Mouse (Mus musculus): ENCODE data around the gene Wipf1. TPM values are rescaled to one million over a fixed set of nuclear protein-coding genes. Genes with fewer than 3 reads are reported as not detected.

Wipf1 gene
- polyA plus RNA-seq, 1 experiment from 2014 or later, result 10.1 TPM

DNA sequence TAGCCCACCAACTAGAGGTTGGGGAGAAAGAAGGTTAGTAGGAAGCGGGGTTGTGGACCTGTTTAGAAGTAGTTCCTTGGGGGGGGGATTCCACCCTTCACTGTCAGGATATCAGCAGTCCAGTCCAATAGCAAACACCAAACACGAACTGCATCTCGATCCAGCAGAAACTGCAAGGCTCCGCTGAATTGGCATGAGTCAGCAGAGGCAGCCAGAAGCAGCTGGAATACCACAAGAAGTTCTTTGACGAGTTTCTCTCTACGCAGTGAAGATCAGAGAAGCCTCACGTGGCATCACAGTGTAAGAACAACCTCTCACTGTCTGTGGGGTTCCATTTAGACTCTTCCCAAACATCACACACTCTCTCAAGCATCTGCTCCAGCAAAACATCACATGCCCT is 124.6 kb downstream of the Wipf1 start:
- Histone ChIP-seq H3K27me3 (replicated peaks) (no peaks in the 10 kb centered on the region), H3K27ac (no peak overlapping the region), H3K36me3 (no peaks in the 10 kb centered on the region), H3K4me1 (replicated peaks) (no peaks in the 10 kb centered on the region), H3K4me2 (replicated peaks) (no peak overlapping the region), H3K9me3 (no peaks in the 10 kb centered on the region), H3K4me3 (replicated peaks) (no peak overlapping the region), H3K9ac (no peak overlapping the region)
- ATAC-seq, result no peak
- 86% methylated on average over 7 of the region's 7 CpGs for WGBS

DNA sequence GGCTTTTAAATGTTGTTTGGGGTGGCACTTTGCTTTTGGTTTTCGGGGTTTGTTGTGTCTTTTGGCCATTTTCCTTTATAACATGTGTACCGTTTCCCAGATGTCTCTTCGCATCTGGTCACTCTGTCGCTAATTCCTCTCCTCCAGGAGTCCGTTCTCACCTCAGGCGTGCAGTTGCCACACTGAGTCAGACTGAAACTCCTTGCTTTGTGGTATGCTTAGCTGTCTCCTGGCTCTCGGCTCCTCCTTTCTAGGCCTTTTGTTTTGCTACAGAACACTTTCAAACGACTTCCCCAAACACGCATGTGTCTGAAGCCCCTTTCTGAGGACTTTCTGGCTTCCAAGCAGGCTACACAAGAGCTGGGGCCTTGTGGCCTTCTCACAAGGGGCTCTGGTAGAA is 125.1 kb downstream of the Wipf1 start:
- ATAC-seq, result no peak
- Histone ChIP-seq H3K36me3 (no peaks in the 10 kb centered on the region), H3K27me3 (replicated peaks) (no peaks in the 10 kb centered on the region), H3K4me2 (replicated peaks) (no peak overlapping the region), H3K9ac (no peak overlapping the region), H3K9me3 (no peaks in the 10 kb centered on the region), H3K4me1 (replicated peaks) (no peaks in the 10 kb centered on the region), H3K4me3 (replicated peaks) (no peak overlapping the region), H3K27ac (no peak overlapping the region)
- WGBS, result 85% methylated on average over 9 of the region's 9 CpGs

DNA sequence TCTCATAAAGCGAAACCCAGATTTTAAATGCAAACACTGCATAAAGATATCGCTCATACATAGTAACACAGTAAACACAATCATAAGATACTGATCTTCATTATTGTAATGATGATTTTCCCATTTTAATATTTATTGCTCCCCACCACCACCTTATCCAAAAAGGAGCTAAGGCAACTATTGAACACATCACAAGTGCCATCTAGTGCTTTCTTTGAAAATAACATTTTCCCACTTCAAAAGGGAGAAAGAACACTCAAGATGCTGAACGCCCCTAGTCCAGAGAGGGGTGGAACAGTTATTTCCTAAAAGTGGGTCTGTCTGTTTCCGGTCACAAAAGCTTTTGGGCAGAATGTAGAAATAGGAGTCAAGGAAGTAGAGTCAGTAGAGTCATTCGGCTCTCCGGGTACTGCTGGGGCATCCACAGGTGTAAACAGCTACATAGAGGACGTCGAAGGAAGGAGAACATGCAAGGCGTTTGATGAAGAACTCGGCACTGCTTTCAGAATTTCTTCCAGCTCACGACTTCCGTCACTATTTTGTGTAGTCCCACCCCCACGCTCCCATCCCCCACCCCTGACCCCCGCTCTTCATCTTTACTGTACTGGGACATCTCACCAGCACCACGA is 126.0 kb downstream of the Wipf1 start:
- no peaks in the 10 kb centered on the region for H3K9me3 ChIP-seq
- no peak for ATAC-seq
- no peak overlapping the region for H3K4me3 ChIP-seq (replicated peaks)
- H3K4me2 ChIP-seq (replicated peaks), result no peak overlapping the region
- H3K4me1 ChIP-seq (replicated peaks), result no peaks in the 10 kb centered on the region
- H3K27ac ChIP-seq, result no peak overlapping the region
- H3K9ac ChIP-seq, result no peak overlapping the region
- H3K27me3 ChIP-seq (replicated peaks), result no peaks in the 10 kb centered on the region
- WGBS, result 76% methylated on average over 15 of the region's 15 CpGs
- no peaks in the 10 kb centered on the region for H3K36me3 ChIP-seq

DNA sequence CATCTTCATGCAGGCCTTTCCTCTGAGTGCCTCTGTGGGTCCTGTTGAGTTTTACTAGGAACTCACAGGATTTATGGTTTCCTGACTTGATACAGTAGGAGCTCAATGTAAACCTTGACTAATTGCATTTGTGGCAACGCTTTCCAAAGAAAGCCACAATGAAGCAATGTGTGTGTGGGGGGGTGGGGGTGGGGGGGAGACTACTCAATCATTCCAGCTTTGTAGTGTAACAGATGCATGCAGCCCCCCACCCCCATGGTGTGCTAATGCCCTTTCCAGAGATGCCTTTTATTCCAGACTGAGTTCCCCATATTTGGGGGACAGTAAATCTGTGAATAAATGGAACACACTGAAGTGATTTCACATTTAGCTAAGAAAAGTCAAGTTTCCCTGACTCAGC is 127.8 kb downstream of the Wipf1 start:
- H3K9me3 ChIP-seq, result no peaks in the 10 kb centered on the region
- H3K9ac ChIP-seq, result no peak overlapping the region
- H3K36me3 ChIP-seq, result no peaks in the 10 kb centered on the region
- 18% methylated on average over 1 of the region's 1 CpGs for WGBS
- no peak overlapping the region for H3K27ac ChIP-seq
- H3K4me3 ChIP-seq (replicated peaks), result no peak overlapping the region
- H3K27me3 ChIP-seq (replicated peaks), result no peaks in the 10 kb centered on the region
- no peak overlapping the region for H3K4me2 ChIP-seq (replicated peaks)
- ATAC-seq, result no peak
- no peaks in the 10 kb centered on the region for H3K4me1 ChIP-seq (replicated peaks)

DNA sequence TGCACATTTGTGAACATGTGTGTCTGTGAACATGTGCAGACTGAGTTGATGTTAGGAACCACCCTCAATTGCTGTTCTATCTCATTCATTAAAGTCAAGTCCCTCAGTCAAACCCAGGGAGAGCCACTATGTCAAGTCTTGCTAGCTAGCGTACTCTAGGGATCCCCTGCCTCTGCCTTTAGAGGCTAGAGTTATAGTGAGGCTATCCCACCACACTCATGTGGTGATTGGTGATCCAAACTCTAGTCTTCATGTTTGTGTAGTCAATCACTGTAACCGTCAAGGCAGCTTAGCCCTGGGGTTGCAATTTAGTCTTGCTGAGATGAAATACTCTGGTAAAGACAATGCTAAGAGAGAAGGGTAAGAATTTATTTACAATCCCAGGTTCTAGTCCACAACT is 132.1 kb downstream of the Wipf1 start:
- H3K4me2 ChIP-seq (replicated peaks), result no peak overlapping the region
- no peaks in the 10 kb centered on the region for H3K9me3 ChIP-seq
- H3K36me3 ChIP-seq, result no peaks in the 10 kb centered on the region
- ATAC-seq, result no peak
- H3K27me3 ChIP-seq (replicated peaks), result no peaks in the 10 kb centered on the region
- WGBS, result 94% methylated on average over 2 of the region's 2 CpGs
- H3K9ac ChIP-seq, result no peak overlapping the region
- H3K4me3 ChIP-seq (replicated peaks), result no peak overlapping the region
- H3K4me1 ChIP-seq (replicated peaks), result no peaks in the 10 kb centered on the region
- H3K27ac ChIP-seq, result no peak overlapping the region

DNA sequence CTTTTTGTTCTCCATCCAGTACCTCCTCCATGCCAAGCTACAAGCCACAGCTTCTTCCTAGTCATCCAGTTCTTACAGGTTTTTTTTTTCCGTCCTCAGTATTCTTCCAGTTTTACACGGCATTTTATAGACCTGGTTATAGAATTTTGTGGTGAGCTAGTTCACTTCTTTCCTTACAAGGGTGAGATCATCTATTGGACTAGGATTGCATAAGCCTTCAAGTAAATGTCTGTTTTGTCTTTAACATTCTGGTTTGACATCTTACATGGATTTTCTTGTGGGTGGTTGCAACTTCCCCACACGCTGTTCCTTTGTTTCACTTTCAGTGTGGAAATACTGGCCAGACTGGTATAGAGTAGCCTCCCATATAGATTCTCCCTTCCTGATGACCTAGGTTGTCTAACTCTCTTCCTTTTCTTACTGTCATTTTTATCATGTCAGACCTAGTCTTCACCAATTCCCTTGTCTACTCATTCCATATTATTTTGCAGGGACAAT is 132.7 kb downstream of the Wipf1 start:
- no peak overlapping the region for H3K4me2 ChIP-seq (replicated peaks)
- no peaks in the 10 kb centered on the region for H3K9me3 ChIP-seq
- H3K27ac ChIP-seq, result no peak overlapping the region
- no peak overlapping the region for H3K9ac ChIP-seq
- no peak for ATAC-seq
- 84% methylated on average over 3 of the region's 3 CpGs for WGBS
- H3K27me3 ChIP-seq (replicated peaks), result no peaks in the 10 kb centered on the region
- H3K36me3 ChIP-seq, result no peaks in the 10 kb centered on the region
- H3K4me1 ChIP-seq (replicated peaks), result no peaks in the 10 kb centered on the region
- H3K4me3 ChIP-seq (replicated peaks), result no peak overlapping the region

DNA sequence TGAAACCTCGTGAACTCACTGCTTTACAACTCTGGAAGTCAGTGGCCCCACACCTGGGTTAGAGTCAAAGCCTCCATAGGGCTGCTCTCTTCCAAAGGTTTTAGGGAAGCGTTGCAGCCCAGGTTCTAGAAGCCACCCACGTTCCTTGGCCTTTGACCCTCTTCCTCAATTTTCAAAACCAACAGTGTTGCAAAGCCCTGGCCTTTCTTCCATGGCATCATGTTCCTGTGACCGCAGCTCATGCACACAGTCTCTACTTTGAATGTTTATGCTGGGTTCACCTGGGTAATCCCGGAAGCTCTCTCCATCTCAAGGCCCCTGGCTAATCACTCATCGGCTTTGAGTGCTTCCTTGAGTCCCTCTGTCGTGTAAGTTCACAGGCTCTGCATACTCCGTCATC is 134.0 kb downstream of the Wipf1 start:
- Histone ChIP-seq H3K4me1 (replicated peaks) (no peaks in the 10 kb centered on the region), H3K27ac (no peak overlapping the region), H3K27me3 (replicated peaks) (no peaks in the 10 kb centered on the region), H3K9ac (no peak overlapping the region), H3K9me3 (no peaks in the 10 kb centered on the region), H3K36me3 (no peaks in the 10 kb centered on the region), H3K4me2 (replicated peaks) (no peak overlapping the region), H3K4me3 (replicated peaks) (no peak overlapping the region)
- WGBS, result 67% methylated on average over 8 of the region's 8 CpGs
- no peak for ATAC-seq

DNA sequence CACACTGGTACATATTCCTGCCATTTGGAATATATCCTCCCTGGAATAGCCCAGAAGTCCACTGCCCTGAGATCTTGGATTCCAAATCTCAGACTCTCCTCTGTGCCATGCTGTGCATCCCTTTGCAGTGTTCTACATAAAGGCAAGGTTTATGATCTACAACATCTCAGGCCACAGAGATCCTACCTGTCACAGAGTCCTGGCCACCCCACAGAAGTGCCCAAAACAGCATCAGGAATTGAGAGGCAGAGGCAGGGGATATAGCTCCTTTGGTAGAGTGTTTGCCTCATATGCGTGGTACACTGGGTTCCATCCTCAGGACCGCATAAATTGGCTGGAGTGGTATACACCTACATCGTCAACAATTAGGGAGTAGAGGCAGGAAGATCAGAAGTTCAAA is 135.1 kb downstream of the Wipf1 start:
- no peaks in the 10 kb centered on the region for H3K4me1 ChIP-seq (replicated peaks)
- no peak overlapping the region for H3K27ac ChIP-seq
- H3K9me3 ChIP-seq, result no peaks in the 10 kb centered on the region
- no peak for ATAC-seq
- no peaks in the 10 kb centered on the region for H3K36me3 ChIP-seq
- H3K27me3 ChIP-seq (replicated peaks), result no peaks in the 10 kb centered on the region
- H3K9ac ChIP-seq, result no peak overlapping the region
- no peak overlapping the region for H3K4me3 ChIP-seq (replicated peaks)
- 79% methylated on average over 3 of the region's 3 CpGs for WGBS
- H3K4me2 ChIP-seq (replicated peaks), result no peak overlapping the region

DNA sequence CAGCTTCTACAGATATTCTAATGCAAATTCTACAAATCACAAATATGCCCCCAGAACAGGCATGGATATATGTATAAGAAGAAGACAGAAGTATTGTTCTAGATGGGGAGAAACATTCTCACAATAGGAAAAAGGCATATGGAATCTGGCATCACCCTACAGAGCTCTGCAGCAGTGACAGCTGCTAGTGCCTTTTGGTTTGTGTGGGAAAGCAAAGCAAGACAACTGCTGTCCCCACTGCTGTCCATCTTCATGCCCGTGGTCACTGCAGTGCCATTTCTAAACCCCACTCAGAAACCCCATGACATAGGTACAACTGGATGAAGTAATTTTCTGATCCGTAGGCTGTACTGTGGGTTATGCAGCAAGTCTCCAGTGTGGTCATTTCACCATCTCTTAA is 136.8 kb downstream of the Wipf1 start:
- WGBS, result 87% methylated on average over 2 of the region's 2 CpGs
- Histone ChIP-seq H3K27me3 (replicated peaks) (no peaks in the 10 kb centered on the region), H3K9ac (no peak overlapping the region), H3K4me1 (replicated peaks) (no peaks in the 10 kb centered on the region), H3K4me2 (replicated peaks) (no peak overlapping the region), H3K27ac (no peak overlapping the region), H3K4me3 (replicated peaks) (no peak overlapping the region), H3K36me3 (no peaks in the 10 kb centered on the region), H3K9me3 (no peaks in the 10 kb centered on the region)
- no peak for ATAC-seq

DNA sequence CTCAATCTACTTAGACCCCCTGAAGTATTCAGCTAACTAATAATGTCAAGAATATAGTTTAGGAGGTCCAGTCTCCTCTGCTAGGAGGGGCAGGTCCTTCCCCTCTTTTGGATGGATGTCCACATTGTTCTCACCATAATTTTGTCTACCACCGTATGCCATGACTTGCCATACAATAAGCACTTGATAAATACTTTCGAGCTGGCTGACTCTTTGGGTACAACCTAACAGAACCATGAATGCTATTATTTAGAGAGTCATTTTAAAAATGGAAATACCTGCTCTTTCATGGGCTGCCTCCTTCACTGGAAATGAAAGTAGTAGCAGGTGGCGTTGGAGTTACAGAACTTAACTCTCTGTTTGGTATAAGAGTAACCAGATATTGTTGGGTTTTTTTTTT is 139.6 kb downstream of the Wipf1 start:
- H3K4me2 ChIP-seq (replicated peaks), result no peak overlapping the region
- ATAC-seq, result no peak
- H3K27me3 ChIP-seq (replicated peaks), result no peaks in the 10 kb centered on the region
- no peaks in the 10 kb centered on the region for H3K9me3 ChIP-seq
- no peak overlapping the region for H3K27ac ChIP-seq
- no peaks in the 10 kb centered on the region for H3K36me3 ChIP-seq
- no peaks in the 10 kb centered on the region for H3K4me1 ChIP-seq (replicated peaks)
- H3K4me3 ChIP-seq (replicated peaks), result no peak overlapping the region
- WGBS, result 91% methylated on average over 3 of the region's 3 CpGs
- H3K9ac ChIP-seq, result no peak overlapping the region

DNA sequence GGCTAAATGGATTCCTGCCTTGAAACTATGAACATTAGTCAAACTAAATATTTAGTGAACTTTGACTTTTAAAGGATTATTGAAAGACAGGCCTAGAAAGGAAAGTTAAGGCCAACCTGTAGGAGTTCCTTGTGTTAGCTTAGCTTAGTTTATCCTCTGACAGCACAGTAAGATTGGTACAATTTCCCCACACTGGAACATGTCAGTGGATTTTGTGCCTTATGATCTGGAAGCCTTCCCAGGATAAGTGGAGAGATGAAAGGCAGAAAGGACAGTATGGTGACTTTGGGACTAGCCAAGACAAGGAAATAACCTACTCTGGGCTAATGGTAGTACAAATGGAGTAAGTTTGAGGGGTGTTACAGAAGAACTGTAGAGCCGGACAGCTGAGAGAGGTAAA is 141.7 kb downstream of the Wipf1 start:
- Histone ChIP-seq H3K4me3 (replicated peaks) (no peak overlapping the region), H3K27me3 (replicated peaks) (no peaks in the 10 kb centered on the region), H3K9ac (no peak overlapping the region), H3K4me2 (replicated peaks) (no peak overlapping the region), H3K9me3 (no peaks in the 10 kb centered on the region), H3K4me1 (replicated peaks) (no peaks in the 10 kb centered on the region), H3K36me3 (no peaks in the 10 kb centered on the region), H3K27ac (no peak overlapping the region)
- WGBS, result 76% methylated on average over 1 of the region's 1 CpGs
- ATAC-seq, result no peak

DNA sequence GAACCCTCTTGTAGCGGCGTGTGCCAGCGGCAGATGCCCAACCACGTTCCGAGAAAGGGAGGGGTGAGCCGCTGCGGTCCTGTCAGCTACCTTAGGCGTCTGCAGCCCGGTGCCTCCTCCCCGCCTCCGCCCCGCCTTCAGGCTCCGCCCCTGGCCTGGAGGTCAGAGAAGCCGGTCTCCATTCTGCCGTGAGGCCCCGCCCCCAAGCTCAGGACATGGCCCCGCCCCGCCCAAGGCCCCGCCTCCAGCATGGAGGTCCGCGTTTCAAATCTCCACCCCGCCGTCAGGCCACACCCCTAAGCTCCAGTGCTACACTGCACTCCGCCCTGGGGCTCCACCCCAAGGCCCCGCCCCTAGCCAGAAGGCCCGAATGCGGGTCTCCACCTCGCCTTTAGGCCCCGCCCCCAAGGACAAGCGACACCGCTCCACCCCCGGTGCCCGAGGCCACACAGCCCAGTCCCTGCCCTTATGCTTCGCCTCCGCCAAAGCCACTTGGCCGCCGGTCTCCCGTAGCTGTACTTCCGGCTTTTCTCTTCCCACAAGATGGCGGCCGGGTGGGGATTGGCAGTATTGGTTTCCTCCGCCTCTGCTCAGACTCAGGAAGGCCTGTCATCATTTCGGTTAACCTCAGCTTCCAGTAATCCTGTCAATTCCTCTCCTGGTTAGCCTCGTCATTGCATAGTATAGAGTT is 143.0 kb downstream of the Wipf1 start, which contains the start of gene Gpr155:
Gpr155 (minus strand) TSS at position 217 of the 691 bp plus-strand sequence.
- no peaks in the 10 kb centered on the region for H3K36me3 ChIP-seq
- H3K4me1 ChIP-seq (replicated peaks), result no peaks in the 10 kb centered on the region
- peak within 1 kb of the TSS; percentile 61 for H3K9ac ChIP-seq
- peak within 1 kb of the TSS; percentile 99 for H3K4me2 ChIP-seq (replicated peaks)
- peak; percentile 98 for ATAC-seq
- no peaks in the 10 kb centered on the region for H3K9me3 ChIP-seq
- WGBS, result under 1% methylated on average over 44 of the region's 44 CpGs
- no peaks in the 10 kb centered on the region for H3K27me3 ChIP-seq (replicated peaks)
- peak within 1 kb of the TSS; percentile 66 for H3K27ac ChIP-seq
- peak within 1 kb of the TSS; percentile 63 for H3K4me3 ChIP-seq (replicated peaks)

All from intestine, embryonic 15.5 days (tissue).